Mouse (Mus musculus) hindbrain, embryonic 15.5 days (tissue): ENCODE measurements at regions not wholly inside any gene's neighbourhood (a gene's known extent, or its start where the extent isn't known, plus 50 kb on each side); places are given as distances from the start of the nearest gene placed in this dataset.

Experiments used
- ATAC-seq: fragments of 200-750 bp; cut with Nextera tagmentation; 2 replicates; pipeline ENCODE4 v1.8.0; 2017; ENCODE audit warnings: low read depth, moderate number of reproducible peaks, moderate TSS enrichment; ENCODE audit not compliant: low FRiP score
- H3K27ac ChIP-seq: fragments of 300-500 bp; sonication (generic); replicated peaks from 2 replicates; pipeline ENCODE4 v1.5.1; 2015; ENCODE audit warnings: mild to moderate bottlenecking, inconsistent platforms
- H3K27me3 ChIP-seq: fragments of 300-500 bp; sonication (generic); 2 replicates; pipeline ENCODE4 v1.6.1; 2015; ENCODE audit warnings: control low read depth, inconsistent platforms
- H3K36me3 ChIP-seq: fragments of 300-500 bp; sonication (generic); 2 replicates; pipeline ENCODE4 v1.6.1; 2015; ENCODE audit warnings: control low read depth, inconsistent platforms
- H3K4me1 ChIP-seq: fragments of 300-500 bp; sonication (generic); replicated peaks from 2 replicates; pipeline ENCODE4 v1.6.1; 2015; ENCODE audit warnings: control low read depth, inconsistent platforms
- H3K4me2 ChIP-seq: fragments of 300-500 bp; sonication (generic); 2 replicates; pipeline ENCODE4 v1.6.1; 2015; ENCODE audit warnings: moderate library complexity, mild to moderate bottlenecking, inconsistent platforms
- H3K4me3 ChIP-seq: fragments of 300-500 bp; sonication (generic); 2 replicates; pipeline ENCODE4 v1.5.1; 2015; ENCODE audit warnings: mild to moderate bottlenecking, inconsistent platforms
- H3K9ac ChIP-seq: fragments of 300-500 bp; sonication (generic); 2 replicates; pipeline ENCODE4 v1.6.1; 2015; ENCODE audit warnings: inconsistent platforms
- H3K9me3 ChIP-seq: fragments of 300-500 bp; sonication (generic); 2 replicates; pipeline ENCODE4 v1.6.1; 2016; ENCODE audit warnings: control low read depth, inconsistent platforms
- WGBS: fragments of 180-500 bp; shearing (Covaris S2); methylation state at CpG from one replicate; pipeline ENCODE4 v1.1.7; 2015; 5-methylcytosine and 5-hydroxymethylcytosine counted together

- H3K4me3 ChIP-seq, result no peak overlapping the region
- H3K27me3 ChIP-seq, result no peaks in the 10 kb centered on the region
- H3K27ac ChIP-seq, result no peak overlapping the region
- no peak overlapping the region for H3K4me2 ChIP-seq
- H3K9me3 ChIP-seq, result no peaks in the 10 kb centered on the region
- H3K9ac ChIP-seq, result no peak overlapping the region
- no peaks in the 10 kb centered on the region for H3K4me1 ChIP-seq
- no peaks in the 10 kb centered on the region for H3K36me3 ChIP-seq
- ATAC-seq, result no peak
- WGBS, result 85% methylated on average over 5 of the region's 5 CpGs
These were observed 146.9 kb upstream of the Gmnc start for GRCm38 (mm10) chr16:27138384-27138783.

- H3K9me3 ChIP-seq, result no peaks in the 10 kb centered on the region
- no peaks in the 10 kb centered on the region for H3K27me3 ChIP-seq
- WGBS, result 15% methylated on average over 1 of the region's 1 CpGs
- ATAC-seq, result peak; percentile 48; the same call in 1 of the 2 replicates
- H3K4me2 ChIP-seq, result no peak overlapping the region
- H3K36me3 ChIP-seq, result no peaks in the 10 kb centered on the region
- no peaks in the 10 kb centered on the region for H3K4me1 ChIP-seq
- no peak overlapping the region for H3K27ac ChIP-seq
- H3K4me3 ChIP-seq, result no peak overlapping the region
- H3K9ac ChIP-seq, result no peak overlapping the region
These were observed 147.5 kb upstream of the Gmnc start for GRCm38 (mm10) chr16:27138987-27139386.

- no peaks in the 10 kb centered on the region for H3K27me3 ChIP-seq
- no peak for ATAC-seq
- 6% methylated on average over 3 of the region's 3 CpGs for WGBS
- H3K9ac ChIP-seq, result no peak overlapping the region
- no peak overlapping the region for H3K4me2 ChIP-seq
- no peak overlapping the region for H3K27ac ChIP-seq
- no peak overlapping the region for H3K4me3 ChIP-seq
- H3K4me1 ChIP-seq, result no peaks in the 10 kb centered on the region
- no peaks in the 10 kb centered on the region for H3K36me3 ChIP-seq
- H3K9me3 ChIP-seq, result no peaks in the 10 kb centered on the region
These were observed 148.6 kb upstream of the Gmnc start for GRCm38 (mm10) chr16:27140037-27140436.

- Histone ChIP-seq H3K4me2 (no peak overlapping the region), H3K27me3 (no peaks in the 10 kb centered on the region), H3K4me3 (no peak overlapping the region), H3K36me3 (no peaks in the 10 kb centered on the region), H3K9me3 (no peaks in the 10 kb centered on the region), H3K9ac (no peak overlapping the region), H3K4me1 (no peaks in the 10 kb centered on the region), H3K27ac (no peak overlapping the region)
- ATAC-seq, result no peak
- WGBS, result 83% methylated on average over 4 of the region's 4 CpGs
These were observed 151.5 kb upstream of the Ostn start for GRCm38 (mm10) chr16:27155805-27156204.

GRCm38 (mm10) chr16:27195650-27196049 lies 111.6 kb upstream of the Ostn start:
- no peak overlapping the region for H3K4me3 ChIP-seq
- no peak overlapping the region for H3K27ac ChIP-seq
- H3K36me3 ChIP-seq, result no peaks in the 10 kb centered on the region
- no peaks in the 10 kb centered on the region for H3K4me1 ChIP-seq
- no peak overlapping the region for H3K9ac ChIP-seq
- WGBS, result 77% methylated on average over 2 of the region's 2 CpGs
- H3K27me3 ChIP-seq, result no peaks in the 10 kb centered on the region
- H3K9me3 ChIP-seq, result no peaks in the 10 kb centered on the region
- H3K4me2 ChIP-seq, result no peak overlapping the region
- ATAC-seq, result no peak
